Mouse (Mus musculus) retina, postnatal 1 day (tissue): Measurements from ENCODE around the gene Lhfpl2.

ENCODE experiments used
- DNase-seq: peaks from one replicate; pipeline ENCODE4 v3.0.0-alpha.2; 2012

Lhfpl2 gene

DNA sequence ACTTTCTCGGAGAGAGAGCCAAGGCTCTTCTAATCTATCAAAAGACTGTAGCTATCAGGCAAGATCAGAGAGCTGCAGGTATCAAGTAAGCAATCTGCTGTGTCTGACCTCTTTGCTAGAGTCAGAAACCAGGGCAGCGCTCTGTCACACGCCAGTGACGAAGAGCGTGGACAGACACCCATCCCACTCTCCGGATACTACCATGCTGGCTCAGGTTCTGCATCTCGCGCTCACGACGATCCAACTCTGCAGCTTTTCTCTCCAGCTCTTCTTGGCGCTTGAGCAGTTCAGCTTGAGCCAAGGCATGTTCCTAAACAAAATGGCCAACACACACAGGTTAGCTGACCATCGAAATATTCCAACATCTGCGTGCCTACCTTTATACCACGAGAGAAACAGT is 174.3 kb downstream of the Lhfpl2 start:
- no peak for DNase-seq

DNA sequence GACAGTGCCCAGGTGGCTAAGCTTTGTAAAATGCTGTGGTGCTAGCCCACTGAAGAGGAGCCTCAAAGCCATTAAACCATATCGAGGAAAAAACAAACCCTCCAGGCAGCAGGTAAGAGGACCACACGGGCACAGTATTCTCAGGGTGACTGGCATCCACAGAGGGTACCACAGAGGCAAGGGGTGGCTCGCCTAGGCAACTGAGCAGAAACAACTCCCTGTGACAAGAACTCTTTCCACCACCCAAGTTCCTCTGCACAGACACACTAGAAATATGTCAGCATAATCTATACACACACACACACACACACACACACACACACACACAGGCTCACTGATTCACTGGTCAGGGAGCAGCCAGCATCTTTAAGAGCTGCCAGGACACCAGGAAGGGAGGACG is 181.9 kb downstream of the Lhfpl2 start:
- no peak for DNase-seq

DNA sequence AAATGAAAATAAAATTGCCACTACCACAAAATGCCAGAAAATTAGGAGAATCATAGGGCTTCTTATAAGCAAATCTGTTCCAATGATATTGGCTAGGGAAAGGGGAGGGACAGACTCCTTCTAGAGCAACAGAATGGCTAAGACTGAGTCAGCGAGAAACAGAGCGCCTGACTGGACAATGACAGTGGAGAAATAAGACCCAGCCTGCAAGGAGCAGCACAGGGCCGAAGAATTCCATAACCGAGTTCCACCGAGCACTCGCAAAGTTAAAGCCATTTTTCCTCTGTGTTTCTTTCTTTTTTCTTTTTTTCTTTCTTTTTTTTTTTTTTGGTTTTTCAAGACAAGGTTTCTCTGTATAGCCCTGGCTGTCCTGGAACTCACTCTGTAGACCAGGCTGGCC is 182.5 kb downstream of the Lhfpl2 start:
- no peak for DNase-seq

DNA sequence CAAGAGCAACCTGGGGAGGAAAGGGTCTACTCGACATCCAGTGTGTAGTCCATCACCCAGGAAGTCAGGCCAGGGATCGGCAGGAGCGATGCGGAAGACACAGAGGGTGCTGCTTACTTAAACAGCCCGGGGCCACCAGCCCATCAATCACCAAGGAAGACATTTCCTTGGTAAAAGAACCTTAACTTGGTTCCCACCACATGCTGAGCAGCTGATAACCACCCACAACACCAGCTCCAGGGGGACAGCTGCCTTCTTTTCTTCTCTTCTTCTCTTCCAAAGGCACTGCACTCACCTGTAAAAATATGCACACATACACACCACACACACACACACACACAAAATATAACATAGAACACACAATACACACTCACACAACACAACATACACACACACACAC is 183.3 kb downstream of the Lhfpl2 start:
- no peak for DNase-seq

DNA sequence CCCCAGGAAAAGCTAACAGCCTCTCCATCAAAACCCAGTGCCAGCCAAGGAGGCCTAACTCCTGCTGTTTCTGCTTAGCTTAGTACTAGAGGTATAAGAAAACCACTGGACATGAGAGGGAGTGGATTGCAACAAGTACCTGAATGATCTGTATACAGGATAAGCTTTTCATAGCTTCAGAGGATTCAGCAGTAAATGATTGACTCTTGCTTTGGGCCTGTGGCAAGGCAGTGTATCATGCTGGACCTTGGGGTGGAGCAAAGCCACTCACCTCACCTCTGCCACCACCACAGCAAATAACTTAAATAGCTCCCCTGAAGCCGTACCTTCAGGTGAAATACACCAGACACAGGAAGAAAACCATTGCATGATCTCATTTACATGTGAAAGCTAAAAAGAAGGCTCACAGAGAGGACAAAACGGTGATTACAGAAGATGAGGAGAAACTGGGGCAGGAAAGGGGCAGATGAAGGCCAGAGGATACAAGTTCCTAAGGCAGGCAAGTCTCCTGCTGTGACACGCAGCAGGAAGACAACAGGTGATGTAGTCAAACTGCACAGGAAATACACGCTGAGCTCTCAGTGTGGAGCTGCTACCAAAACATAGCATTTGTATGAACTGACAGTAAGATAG is 184.4 kb downstream of the Lhfpl2 start:
- DNase-seq: no peak

DNA sequence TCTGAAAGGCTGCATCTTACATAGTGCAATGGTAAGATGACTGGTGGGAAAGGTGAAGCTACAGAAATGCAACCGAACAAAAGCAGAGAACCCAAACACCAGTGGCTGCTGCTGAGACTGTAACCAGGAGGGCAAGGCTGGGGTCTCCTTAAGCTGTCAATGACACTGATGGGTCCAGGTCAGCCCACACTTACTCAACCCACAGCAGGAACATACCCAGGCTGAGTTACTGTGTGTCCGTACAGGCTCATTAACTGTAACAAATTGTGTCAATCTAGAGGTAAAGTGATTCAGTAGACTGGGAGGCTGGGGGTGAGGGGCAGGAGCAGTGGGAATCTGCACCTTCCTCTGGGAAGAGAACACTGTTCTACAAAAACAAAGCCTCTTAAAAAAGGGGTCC is 185.3 kb downstream of the Lhfpl2 start:
- DNase-seq: no peak
